Mouse (Mus musculus): Measurements from ENCODE around the gene Map4k1. TPM values are rescaled to one million over a fixed set of nuclear protein-coding genes. Genes with fewer than 3 reads are reported as not detected.
A peak's percentile ranks its signal among the peaks of the same experiment; 100 is the strongest.

Map4k1 gene
- 6.4 and 8.1 TPM in 2 replicates for polyA plus RNA-seq (2014; fragmentation: Nextera tagmentation; extraction: Ambion mirVana)

- WGBS = under 1% methylated on average over 36 of the region's 36 CpGs
- DNase-seq (ENCODE audit: low spot score) = peak; percentile 100
- Histone ChIP-seq H3K27ac (replicated peaks; ENCODE audit: low read depth, low read length) (peak within 1 kb of the TSS; percentile 38; the same call in 1 of the 2 replicates), H3K27me3 (ENCODE audit: control insufficient read depth, insufficient read depth, low read length) (no peaks in the 10 kb centered on the region), H3K4me2 (ENCODE audit: low read depth, low read length) (peak within 1 kb of the TSS; percentile 84), H3K4me3 (ENCODE audit: low read depth, low read length) (peak within 1 kb of the TSS; percentile 53), H3K4me1 (ENCODE audit: control insufficient read depth, insufficient read depth, low read length) (no peaks in the 10 kb centered on the region; the same call in 1 of the 2 replicates), H3K9ac (replicated peaks; ENCODE audit: low read length) (peak within 1 kb of the TSS; percentile 79), H3K36me3 (replicated peaks; ENCODE audit: control insufficient read depth, insufficient read depth, low read depth, low read length) (no peaks in the 10 kb centered on the region; the same call in 1 of the 2 replicates), H3K9me3 (replicated peaks; ENCODE audit: control insufficient read depth, low read length) (no peaks in the 10 kb centered on the region)
- ATAC-seq (replicated peaks; ENCODE audit: insufficient number of reproducible peaks, low FRiP score, low TSS enrichment, low read depth) = peak; percentile 94
Observed at GRCm38 (mm10) chr7:28981651-28982273, at the start of gene Map4k1, which contains the start of gene Eif3k. Gene Map4k1, plus strand, starts transcription at chr7:28982050. Gene Eif3k, minus strand, starts transcription at chr7:28981864.

- Histone ChIP-seq H3K4me1 (ENCODE audit: control insufficient read depth, insufficient read depth, low read length) (0 out of 2 replicates have a peak, but pooled peaks cover 5% of the 10 kb centered on the region), H3K36me3 (replicated peaks; ENCODE audit: control insufficient read depth, insufficient read depth, low read depth, low read length) (no peaks in the 10 kb centered on the region; the same call in 1 of the 2 replicates), H3K9ac (replicated peaks; ENCODE audit: low read length) (no peak overlapping the region), H3K27me3 (ENCODE audit: control insufficient read depth, insufficient read depth, low read length) (no peaks in the 10 kb centered on the region), H3K27ac (replicated peaks; ENCODE audit: low read depth, low read length) (no peak overlapping the region), H3K9me3 (replicated peaks; ENCODE audit: control insufficient read depth, low read length) (no peaks in the 10 kb centered on the region), H3K4me2 (ENCODE audit: low read depth, low read length) (no peak overlapping the region), H3K4me3 (ENCODE audit: low read depth, low read length) (no peak overlapping the region)
- ATAC-seq (replicated peaks; ENCODE audit: insufficient number of reproducible peaks, low FRiP score, low TSS enrichment, low read depth) (no peak), DNase-seq (ENCODE audit: low spot score) (no peak)
- WGBS = 68% methylated on average over 6 of the region's 6 CpGs
Observed at GRCm38 (mm10) chr7:28932421-28933041, 49.3 kb upstream of the Map4k1 start.

GRCm38 (mm10) chr7:28933825-28934224, 48.0 kb upstream of the Map4k1 start:
- Histone ChIP-seq H3K27ac (replicated peaks; ENCODE audit: low read depth, low read length) (no peak overlapping the region), H3K4me3 (ENCODE audit: low read depth, low read length) (no peak overlapping the region), H3K27me3 (ENCODE audit: control insufficient read depth, insufficient read depth, low read length) (no peaks in the 10 kb centered on the region), H3K4me1 (ENCODE audit: control insufficient read depth, insufficient read depth, low read length) (0 out of 2 replicates have a peak, but pooled peaks cover 5% of the 10 kb centered on the region), H3K4me2 (ENCODE audit: low read depth, low read length) (no peak overlapping the region), H3K9me3 (replicated peaks; ENCODE audit: control insufficient read depth, low read length) (no peaks in the 10 kb centered on the region), H3K9ac (replicated peaks; ENCODE audit: low read length) (no peak overlapping the region), H3K36me3 (replicated peaks; ENCODE audit: control insufficient read depth, insufficient read depth, low read depth, low read length) (no peaks in the 10 kb centered on the region; the same call in 1 of the 2 replicates)
- no peak for DNase-seq (ENCODE audit: low spot score)
- no peak for ATAC-seq (replicated peaks; ENCODE audit: insufficient number of reproducible peaks, low FRiP score, low TSS enrichment, low read depth)
- 85% methylated on average over 2 of the region's 2 CpGs for WGBS

GRCm38 (mm10) chr7:28936787-28937186, 45.1 kb upstream of the Map4k1 start:
- ATAC-seq (replicated peaks; ENCODE audit: insufficient number of reproducible peaks, low FRiP score, low TSS enrichment, low read depth) (no peak), DNase-seq (ENCODE audit: low spot score) (no peak)
- Histone ChIP-seq H3K27ac (replicated peaks; ENCODE audit: low read depth, low read length) (no peak overlapping the region), H3K9ac (replicated peaks; ENCODE audit: low read length) (no peak overlapping the region), H3K36me3 (replicated peaks; ENCODE audit: control insufficient read depth, insufficient read depth, low read depth, low read length) (no peaks in the 10 kb centered on the region; the same call in 1 of the 2 replicates), H3K4me2 (ENCODE audit: low read depth, low read length) (no peak overlapping the region), H3K27me3 (ENCODE audit: control insufficient read depth, insufficient read depth, low read length) (no peaks in the 10 kb centered on the region), H3K9me3 (replicated peaks; ENCODE audit: control insufficient read depth, low read length) (no peaks in the 10 kb centered on the region), H3K4me3 (ENCODE audit: low read depth, low read length) (no peak overlapping the region), H3K4me1 (ENCODE audit: control insufficient read depth, insufficient read depth, low read length) (no peaks in the 10 kb centered on the region)
- 67% methylated on average over 4 of the region's 4 CpGs for WGBS

- no peak for DNase-seq (ENCODE audit: low spot score)
- ATAC-seq (replicated peaks; ENCODE audit: insufficient number of reproducible peaks, low FRiP score, low TSS enrichment, low read depth) = no peak
- Histone ChIP-seq H3K9me3 (replicated peaks; ENCODE audit: control insufficient read depth, low read length) (no peaks in the 10 kb centered on the region), H3K36me3 (replicated peaks; ENCODE audit: control insufficient read depth, insufficient read depth, low read depth, low read length) (no peaks in the 10 kb centered on the region; the same call in 1 of the 2 replicates), H3K4me1 (ENCODE audit: control insufficient read depth, insufficient read depth, low read length) (no peaks in the 10 kb centered on the region), H3K9ac (replicated peaks; ENCODE audit: low read length) (no peak overlapping the region), H3K27ac (replicated peaks; ENCODE audit: low read depth, low read length) (no peak overlapping the region), H3K4me2 (ENCODE audit: low read depth, low read length) (no peak overlapping the region), H3K27me3 (ENCODE audit: control insufficient read depth, insufficient read depth, low read length) (no peaks in the 10 kb centered on the region), H3K4me3 (ENCODE audit: low read depth, low read length) (no peak overlapping the region)
- WGBS = 50% methylated on average over 4 of the region's 4 CpGs
Observed at GRCm38 (mm10) chr7:28938654-28939053, 43.2 kb upstream of the Map4k1 start.

GRCm38 (mm10) chr7:28939418-28940183, 42.2 kb upstream of the Map4k1 start:
- Histone ChIP-seq H3K9me3 (replicated peaks; ENCODE audit: control insufficient read depth, low read length) (no peaks in the 10 kb centered on the region), H3K27ac (replicated peaks; ENCODE audit: low read depth, low read length) (0 out of 2 replicates have a peak overlapping the region, but pooled peaks have one; percentile 29), H3K4me3 (ENCODE audit: low read depth, low read length) (no peak overlapping the region), H3K4me1 (ENCODE audit: control insufficient read depth, insufficient read depth, low read length) (no peaks in the 10 kb centered on the region), H3K36me3 (replicated peaks; ENCODE audit: control insufficient read depth, insufficient read depth, low read depth, low read length) (no peaks in the 10 kb centered on the region; the same call in 1 of the 2 replicates), H3K27me3 (ENCODE audit: control insufficient read depth, insufficient read depth, low read length) (no peaks in the 10 kb centered on the region), H3K4me2 (ENCODE audit: low read depth, low read length) (no peak overlapping the region), H3K9ac (replicated peaks; ENCODE audit: low read length) (no peak overlapping the region)
- WGBS = 87% methylated on average over 7 of the region's 7 CpGs
- DNase-seq (ENCODE audit: low spot score) (no peak), ATAC-seq (replicated peaks; ENCODE audit: insufficient number of reproducible peaks, low FRiP score, low TSS enrichment, low read depth) (no peak)

GRCm38 (mm10) chr7:28941129-28941528, 40.7 kb upstream of the Map4k1 start:
- 58% methylated on average over 4 of the region's 4 CpGs for WGBS
- Histone ChIP-seq H3K36me3 (replicated peaks; ENCODE audit: control insufficient read depth, insufficient read depth, low read depth, low read length) (no peaks in the 10 kb centered on the region; the same call in 1 of the 2 replicates), H3K9ac (replicated peaks; ENCODE audit: low read length) (no peak overlapping the region), H3K9me3 (replicated peaks; ENCODE audit: control insufficient read depth, low read length) (no peaks in the 10 kb centered on the region), H3K4me3 (ENCODE audit: low read depth, low read length) (no peak overlapping the region), H3K4me1 (ENCODE audit: control insufficient read depth, insufficient read depth, low read length) (peaks cover 7% of the 10 kb centered on the region), H3K27ac (replicated peaks; ENCODE audit: low read depth, low read length) (peak overlapping the region; percentile 7; the same call in 1 of the 2 replicates), H3K27me3 (ENCODE audit: control insufficient read depth, insufficient read depth, low read length) (no peaks in the 10 kb centered on the region), H3K4me2 (ENCODE audit: low read depth, low read length) (no peak overlapping the region)
- DNase-seq (ENCODE audit: low spot score) = no peak
- no peak for ATAC-seq (replicated peaks; ENCODE audit: insufficient number of reproducible peaks, low FRiP score, low TSS enrichment, low read depth)

Measured in embryonic facial prominence, embryonic 11.5 days (tissue).